Mouse (Mus musculus): ENCODE data around the gene Nr2f1. TPM values are rescaled to one million over a fixed set of nuclear protein-coding genes. Genes with fewer than 3 reads are reported as not detected.

The Nr2f1 gene
- total and polyA plus RNA-seq, 3 experiments = not detected

DNA sequence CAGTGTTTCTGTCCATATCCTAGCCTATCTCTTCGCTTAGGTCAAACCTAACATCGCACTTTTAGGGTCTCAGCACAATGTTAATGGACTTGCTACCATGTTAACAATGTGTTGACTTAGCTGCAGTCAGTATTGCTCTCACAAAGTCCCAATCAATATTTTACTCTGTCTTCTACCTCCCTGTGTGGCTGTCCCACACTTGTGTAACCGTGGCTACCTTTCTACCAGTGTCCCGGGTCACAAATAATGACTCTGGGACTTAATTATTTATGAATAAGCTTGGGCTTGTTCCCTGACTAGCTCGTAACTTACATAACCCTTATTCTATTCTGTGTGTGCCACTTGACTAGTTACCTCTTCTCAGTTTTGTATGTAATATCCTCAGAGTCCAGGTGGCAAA is 42.1 kb downstream of the Nr2f1 start (continued):
- TF ChIP-seq ZKSCAN1 (IDR thresholded peaks at IDR 0.05; ENCODE audit: borderline replicate concordance, low read depth, low read length) (no peak), JUND (conservative IDR thresholded peaks at IDR 0.05; ENCODE audit: low read depth, low read length) (no peak), MAZ (IDR thresholded peaks at IDR 0.05; ENCODE audit: low read depth, low read length) (no peak)

Other genes with a start within 250 kb of the Nr2f1 start
- gene Pou5f2, start 174.9 kb downstream of the Nr2f1 start, total RNA-seq (2012; rRNA removed) = 0.17 and 0.25 TPM in 2 replicates
- gene Pou5f2, start 174.9 kb downstream of the Nr2f1 start, total RNA-seq (2014; rRNA removed) = not detected in 2 replicates
- not detected in 2 replicates for gene Pou5f2, start 174.9 kb downstream of the Nr2f1 start, polyA plus RNA-seq (2012; ENCODE audit: insufficient read length, low read depth)

Data from CH12.LX (cell line).